Mouse (Mus musculus) forebrain, embryonic 15.5 days (tissue): ENCODE data around the gene Ceacam16. TPM values are rescaled to one million over a fixed set of nuclear protein-coding genes. Genes with fewer than 3 reads are reported as not detected.
A peak's percentile ranks its signal among the peaks of the same experiment; 100 is the strongest.

Experiments
- ATAC-seq: fragments of 200-750 bp; cut with Nextera tagmentation; replicated peaks from 2 replicates; pipeline ENCODE4 v1.8.0; 2017; ENCODE audit warnings: mild to moderate bottlenecking, moderate TSS enrichment, moderate library complexity
- H3K27ac ChIP-seq: fragments of 300-500 bp; sonication (generic); replicated peaks from 2 replicates; pipeline ENCODE4 v1.5.1; 2015; ENCODE audit warnings: mild to moderate bottlenecking, inconsistent platforms
- H3K27me3 ChIP-seq: fragments of 300-500 bp; sonication (generic); 2 replicates; pipeline ENCODE4 v1.6.1; 2015; ENCODE audit warnings: inconsistent platforms
- H3K36me3 ChIP-seq: fragments of 300-500 bp; sonication (generic); 2 replicates; pipeline ENCODE4 v1.6.1; 2015; ENCODE audit warnings: mild to moderate bottlenecking, inconsistent platforms
- H3K4me1 ChIP-seq: fragments of 300-500 bp; sonication (generic); 2 replicates; pipeline ENCODE4 v1.6.1; 2015; ENCODE audit warnings: inconsistent platforms
- H3K4me2 ChIP-seq: fragments of 300-500 bp; sonication (generic); replicated peaks from 2 replicates; pipeline ENCODE4 v1.6.1; 2015; ENCODE audit warnings: mild to moderate bottlenecking, inconsistent platforms
- H3K4me3 ChIP-seq: fragments of 300-500 bp; sonication (generic); 2 replicates; pipeline ENCODE4 v1.5.1; 2015; ENCODE audit warnings: mild to moderate bottlenecking, inconsistent platforms
- H3K9ac ChIP-seq: fragments of 300-500 bp; sonication (generic); replicated peaks from 2 replicates; pipeline ENCODE4 v1.6.1; 2015; ENCODE audit warnings: mild to moderate bottlenecking, inconsistent platforms
- H3K9me3 ChIP-seq: fragments of 300-500 bp; sonication (generic); 2 replicates; pipeline ENCODE4 v1.6.1; 2016; ENCODE audit warnings: inconsistent platforms
- WGBS: fragments of 180-500 bp; shearing (Covaris S2); methylation state at CpG from one replicate; pipeline ENCODE4 v1.1.7; 2015; ENCODE audit warnings: mixed read lengths; 5-methylcytosine and 5-hydroxymethylcytosine counted together
- polyA plus RNA-seq: library from polyadenylated mRNA; unstranded; fragments of >200 nt; fragmentation: Nextera tagmentation; extraction: Ambion mirVana; gene quantifications from 2 replicates; pipeline ENCODE4 v1.2.1, GENCODE M21; 2015

Gene Ceacam16
- polyA plus RNA-seq, 1 experiment from 2014 or later = 0.50 TPM

- H3K36me3 ChIP-seq = no peaks in the 10 kb centered on the region
- no peak overlapping the region for H3K27ac ChIP-seq
- H3K4me2 ChIP-seq = peak overlapping the region; percentile 39
- no peak for ATAC-seq
- H3K9ac ChIP-seq = no peak overlapping the region
- peaks cover 11% of the 10 kb centered on the region for H3K4me1 ChIP-seq
- H3K9me3 ChIP-seq = 0 out of 2 replicates have a peak, but pooled peaks cover 3% of the 10 kb centered on the region
- H3K4me3 ChIP-seq = peak overlapping the region; percentile 28
- WGBS = 6% methylated on average over 20 of the region's 20 CpGs
- H3K27me3 ChIP-seq = peaks cover 54% of the 10 kb centered on the region
Observed at GRCm38 (mm10) chr7:19822193-19822592, 38.9 kb downstream of the Ceacam16 start.

- WGBS = 66% methylated on average over 7 of the region's 7 CpGs
- peaks cover 59% of the 10 kb centered on the region for H3K27me3 ChIP-seq
Observed at GRCm38 (mm10) chr7:19821633-19822032, 39.5 kb downstream of the Ceacam16 start.

GRCm38 (mm10) chr7:19820347-19821048 is 40.6 kb downstream of the Ceacam16 start:
- no peak for ATAC-seq
- H3K36me3 ChIP-seq = no peaks in the 10 kb centered on the region
- no peak overlapping the region for H3K27ac ChIP-seq
- H3K4me3 ChIP-seq = no peak overlapping the region
- H3K9me3 ChIP-seq = 0 out of 2 replicates have a peak, but pooled peaks cover 3% of the 10 kb centered on the region
- no peak overlapping the region for H3K4me2 ChIP-seq
- H3K27me3 ChIP-seq = peaks cover 61% of the 10 kb centered on the region
- peaks cover 21% of the 10 kb centered on the region for H3K4me1 ChIP-seq
- WGBS = 73% methylated on average over 3 of the region's 3 CpGs
- no peak overlapping the region for H3K9ac ChIP-seq

More at GRCm38 (mm10) chr7:19821633-19822032, 39.5 kb downstream of the Ceacam16 start:
- no peak for ATAC-seq
- Histone ChIP-seq H3K4me3 (no peak overlapping the region), H3K36me3 (no peaks in the 10 kb centered on the region), H3K9me3 (0 out of 2 replicates have a peak, but pooled peaks cover 3% of the 10 kb centered on the region), H3K9ac (no peak overlapping the region), H3K4me2 (no peak overlapping the region), H3K4me1 (peaks cover 16% of the 10 kb centered on the region), H3K27ac (no peak overlapping the region)

- Histone ChIP-seq H3K4me1 (peaks cover 21% of the 10 kb centered on the region), H3K4me3 (no peak overlapping the region), H3K36me3 (no peaks in the 10 kb centered on the region), H3K9ac (no peak overlapping the region), H3K9me3 (0 out of 2 replicates have a peak, but pooled peaks cover 3% of the 10 kb centered on the region), H3K27ac (no peak overlapping the region), H3K27me3 (peaks cover 49% of the 10 kb centered on the region), H3K4me2 (no peak overlapping the region)
- WGBS = 86% methylated on average over 7 of the region's 7 CpGs
- no peak for ATAC-seq
Observed at GRCm38 (mm10) chr7:19818875-19819274, 42.2 kb downstream of the Ceacam16 start.

GRCm38 (mm10) chr7:19818440-19818839 is 42.7 kb downstream of the Ceacam16 start:
- no peak overlapping the region for H3K27ac ChIP-seq
- 0 out of 2 replicates have a peak, but pooled peaks cover 3% of the 10 kb centered on the region for H3K9me3 ChIP-seq
- no peaks in the 10 kb centered on the region for H3K36me3 ChIP-seq
- H3K4me3 ChIP-seq = no peak overlapping the region
- WGBS = 86% methylated on average over 5 of the region's 5 CpGs
- H3K27me3 ChIP-seq = peaks cover 44% of the 10 kb centered on the region
- H3K9ac ChIP-seq = no peak overlapping the region
- H3K4me1 ChIP-seq = peaks cover 21% of the 10 kb centered on the region
- no peak overlapping the region for H3K4me2 ChIP-seq
- no peak for ATAC-seq

GRCm38 (mm10) chr7:19817382-19818105 is 43.6 kb downstream of the Ceacam16 start:
- no peaks in the 10 kb centered on the region for H3K36me3 ChIP-seq
- H3K4me2 ChIP-seq = peak overlapping the region; percentile 27
- ATAC-seq = peak; percentile 24; the same call in 1 of the 2 replicates
- WGBS = 6% methylated on average over 15 of the region's 15 CpGs
- no peak overlapping the region for H3K9ac ChIP-seq
- peaks cover 35% of the 10 kb centered on the region for H3K27me3 ChIP-seq
- H3K9me3 ChIP-seq = 0 out of 2 replicates have a peak, but pooled peaks cover 3% of the 10 kb centered on the region
- no peak overlapping the region for H3K27ac ChIP-seq
- H3K4me1 ChIP-seq = peaks cover 19% of the 10 kb centered on the region
- H3K4me3 ChIP-seq = 0 out of 2 replicates have a peak overlapping the region, but pooled peaks have one; percentile 11

GRCm38 (mm10) chr7:19816224-19816771 is 44.8 kb downstream of the Ceacam16 start:
- Histone ChIP-seq H3K4me2 (peak overlapping the region; percentile 70), H3K9me3 (0 out of 2 replicates have a peak, but pooled peaks cover 3% of the 10 kb centered on the region), H3K9ac (peak overlapping the region; percentile 57), H3K4me3 (peak overlapping the region; percentile 45), H3K27ac (0 out of 2 replicates have a peak overlapping the region, but pooled peaks have one; percentile 1), H3K36me3 (no peaks in the 10 kb centered on the region), H3K4me1 (peaks cover 17% of the 10 kb centered on the region), H3K27me3 (peaks cover 32% of the 10 kb centered on the region)
- ATAC-seq = peak; percentile 44; the same call in 1 of the 2 replicates
- WGBS = 1% methylated on average over 28 of the region's 28 CpGs

GRCm38 (mm10) chr7:19815296-19816223 is 45.5 kb downstream of the Ceacam16 start:
- Histone ChIP-seq H3K9me3 (0 out of 2 replicates have a peak, but pooled peaks cover 3% of the 10 kb centered on the region), H3K27ac (0 out of 2 replicates have a peak overlapping the region, but pooled peaks have one; percentile 1), H3K4me2 (peak overlapping the region; percentile 70), H3K9ac (peak overlapping the region; percentile 57), H3K4me1 (peaks cover 23% of the 10 kb centered on the region), H3K36me3 (no peaks in the 10 kb centered on the region), H3K4me3 (peak overlapping the region; percentile 45), H3K27me3 (peaks cover 34% of the 10 kb centered on the region)
- ATAC-seq = peak; percentile 29; the same call in 1 of the 2 replicates
- 16% methylated on average over 17 of the region's 17 CpGs for WGBS

- Histone ChIP-seq H3K4me2 (no peak overlapping the region), H3K36me3 (no peaks in the 10 kb centered on the region), H3K4me3 (no peak overlapping the region), H3K9ac (no peak overlapping the region), H3K4me1 (peaks cover 23% of the 10 kb centered on the region), H3K27me3 (peaks cover 51% of the 10 kb centered on the region), H3K27ac (no peak overlapping the region), H3K9me3 (no peaks in the 10 kb centered on the region)
- WGBS = 86% methylated on average over 6 of the region's 6 CpGs
- ATAC-seq = no peak
Observed at GRCm38 (mm10) chr7:19813579-19814122, 47.4 kb downstream of the Ceacam16 start.

GRCm38 (mm10) chr7:19813161-19813560 is 47.9 kb downstream of the Ceacam16 start:
- no peak overlapping the region for H3K4me2 ChIP-seq
- H3K27ac ChIP-seq = no peak overlapping the region
- no peak overlapping the region for H3K4me3 ChIP-seq
- no peaks in the 10 kb centered on the region for H3K36me3 ChIP-seq
- WGBS = 89% methylated on average over 4 of the region's 4 CpGs
- peaks cover 23% of the 10 kb centered on the region for H3K4me1 ChIP-seq
- H3K9me3 ChIP-seq = no peaks in the 10 kb centered on the region
- peaks cover 54% of the 10 kb centered on the region for H3K27me3 ChIP-seq
- H3K9ac ChIP-seq = no peak overlapping the region
- ATAC-seq = no peak

- peaks cover 42% of the 10 kb centered on the region for H3K27me3 ChIP-seq
Observed at GRCm38 (mm10) chr7:19811114-19811513, 50.0 kb downstream of the Ceacam16 start.

More at GRCm38 (mm10) chr7:19811114-19811513, 50.0 kb downstream of the Ceacam16 start:
- ATAC-seq = 0 out of 2 replicates have a peak, but pooled peaks have one; percentile 17
- no peaks in the 10 kb centered on the region for H3K9me3 ChIP-seq
- H3K4me1 ChIP-seq = peaks cover 8% of the 10 kb centered on the region
- WGBS = 2% methylated on average over 20 of the region's 22 CpGs
- no peak overlapping the region for H3K27ac ChIP-seq
- no peak overlapping the region for H3K9ac ChIP-seq
- H3K4me2 ChIP-seq = peak overlapping the region; percentile 39
- peak overlapping the region; percentile 22 for H3K4me3 ChIP-seq
- no peaks in the 10 kb centered on the region for H3K36me3 ChIP-seq
